Mouse (Mus musculus): ENCODE results near the gene Hsf5. TPM values are rescaled to one million over a fixed set of nuclear protein-coding genes. Genes with fewer than 3 reads are reported as not detected.

Gene Hsf5
- polyA plus RNA-seq, 1 experiment from 2014 or later: 0.41 TPM

GRCm38 (mm10) chr11:87665658-87666057 is 48.7 kb downstream of the Hsf5 start:
- Histone ChIP-seq H3K4me2 (peak overlapping the region; percentile 47), H3K27ac (ENCODE audit: low read depth) (no peak overlapping the region), H3K36me3 (ENCODE audit: insufficient read depth) (no peaks in the 10 kb centered on the region), H3K9ac (peak overlapping the region; percentile 32), H3K4me3 (ENCODE audit: low read depth, low read length) (peak overlapping the region; percentile 46), H3K4me1 (ENCODE audit: insufficient read depth) (no peaks in the 10 kb centered on the region), H3K9me3 (ENCODE audit: low read depth, low read length) (no peaks in the 10 kb centered on the region), H3K27me3 (ENCODE audit: insufficient read depth, low read length) (no peaks in the 10 kb centered on the region)
- ATAC-seq (ENCODE audit: insufficient read depth) (no peak), DNase-seq (no peak)
- 54% methylated on average over 2 of the region's 2 CpGs for WGBS
- TF ChIP-seq CTCF (IDR thresholded peaks at IDR 0.05; ENCODE audit: low read depth): no peak

- Histone ChIP-seq H3K27ac (ENCODE audit: low read depth) (peak overlapping the region; percentile 26; the same call in 1 of the 2 replicates), H3K4me1 (ENCODE audit: insufficient read depth) (no peaks in the 10 kb centered on the region), H3K27me3 (ENCODE audit: insufficient read depth, low read length) (no peaks in the 10 kb centered on the region), H3K9ac (peak overlapping the region; percentile 32), H3K36me3 (ENCODE audit: insufficient read depth) (no peaks in the 10 kb centered on the region), H3K4me3 (ENCODE audit: low read depth, low read length) (peak overlapping the region; percentile 46), H3K9me3 (ENCODE audit: low read depth, low read length) (no peaks in the 10 kb centered on the region), H3K4me2 (peak overlapping the region; percentile 47)
- WGBS: 57% methylated on average over 12 of the region's 12 CpGs
- no peak for DNase-seq
- TF ChIP-seq CTCF (IDR thresholded peaks at IDR 0.05; ENCODE audit: low read depth): no peak
- ATAC-seq (ENCODE audit: insufficient read depth): no peak
Observed at GRCm38 (mm10) chr11:87666256-87667035, 49.5 kb downstream of the Hsf5 start.

DNA sequence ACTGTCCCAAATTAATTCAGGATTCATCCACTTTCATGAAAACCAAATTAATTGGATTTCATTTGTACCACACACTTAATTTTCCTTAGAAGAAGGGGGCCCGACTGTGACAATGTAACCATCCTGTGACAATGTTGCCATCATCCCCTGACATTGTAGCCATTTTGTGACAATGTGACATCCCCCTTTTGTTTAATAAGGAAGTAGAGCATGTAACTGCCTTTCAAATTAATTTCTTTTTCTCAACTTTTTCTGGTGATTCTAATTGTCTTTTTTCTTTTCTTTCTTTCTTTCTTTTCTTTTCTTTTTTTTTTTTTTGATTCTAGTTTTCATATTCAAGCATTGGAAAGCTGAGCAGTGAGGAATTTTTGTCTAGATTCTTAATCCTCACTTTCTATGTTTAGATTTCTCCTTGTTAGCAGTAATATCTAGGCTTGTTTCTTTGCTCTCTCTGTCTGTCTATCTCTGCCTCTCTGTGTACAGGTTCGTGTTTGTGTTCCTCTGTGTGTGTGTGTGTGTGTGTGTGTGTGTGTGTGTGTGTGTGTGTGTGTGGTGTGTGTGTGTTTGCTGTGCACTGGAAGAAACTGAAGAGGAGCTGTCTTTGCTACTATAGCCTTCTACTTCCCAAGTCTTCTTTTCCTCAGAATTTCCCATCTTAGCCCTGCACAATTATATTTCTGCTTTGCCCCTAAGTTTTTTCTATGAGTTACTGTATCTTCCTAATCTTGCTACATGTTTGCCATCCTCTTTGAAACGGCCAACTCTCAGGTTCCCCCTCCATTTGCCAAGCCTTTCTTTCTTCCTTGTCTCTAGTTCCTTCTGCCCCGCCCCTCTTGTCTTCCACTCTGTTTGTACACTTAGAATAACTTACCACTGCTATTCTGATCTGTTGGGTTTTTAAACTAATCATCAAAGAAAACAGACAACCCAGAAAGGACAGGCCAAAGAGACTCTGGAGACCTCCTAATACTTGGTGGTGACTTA is 50.4 kb downstream of the Hsf5 start:
- H3K27ac ChIP-seq (ENCODE audit: low read depth): peak overlapping the region; percentile 36; the same call in 1 of the 2 replicates
- no peak for TF ChIP-seq CTCF (IDR thresholded peaks at IDR 0.05; ENCODE audit: low read depth)
- H3K27me3 ChIP-seq (ENCODE audit: insufficient read depth, low read length): no peaks in the 10 kb centered on the region
- H3K4me3 ChIP-seq (ENCODE audit: low read depth, low read length): peak overlapping the region; percentile 46
- H3K36me3 ChIP-seq (ENCODE audit: insufficient read depth): no peaks in the 10 kb centered on the region
- peak overlapping the region; percentile 26; the same call in 1 of the 2 replicates for H3K9ac ChIP-seq
- H3K4me1 ChIP-seq (ENCODE audit: insufficient read depth): no peaks in the 10 kb centered on the region
- no peak for DNase-seq
- no peaks in the 10 kb centered on the region for H3K9me3 ChIP-seq (ENCODE audit: low read depth, low read length)
- 36% methylated on average over 4 of the region's 4 CpGs for WGBS
- ATAC-seq (ENCODE audit: insufficient read depth): no peak
- peak overlapping the region; percentile 47 for H3K4me2 ChIP-seq

DNA sequence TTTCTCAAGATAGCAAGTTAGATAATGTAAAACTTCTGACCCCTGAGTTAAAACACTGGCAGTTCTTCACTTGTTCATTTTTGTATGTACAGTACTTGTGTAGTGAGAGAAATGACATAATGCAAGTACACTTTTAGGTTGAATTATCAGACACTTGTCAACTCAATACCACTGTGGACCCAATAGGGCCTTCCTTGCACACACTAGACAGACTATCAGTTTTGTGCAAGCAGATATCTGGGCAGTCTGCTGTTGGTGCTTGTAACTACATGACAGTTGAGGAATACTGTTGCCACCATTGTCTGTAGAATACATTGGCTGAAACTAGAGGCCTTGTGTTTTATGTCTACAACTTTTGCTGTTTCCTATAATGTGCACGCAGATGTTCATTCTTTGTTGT is 56.3 kb downstream of the Hsf5 start:
- H3K9ac ChIP-seq: no peak overlapping the region
- WGBS: 96% methylated on average over 1 of the region's 1 CpGs
- ATAC-seq (ENCODE audit: insufficient read depth) (no peak), DNase-seq (no peak)
- no peaks in the 10 kb centered on the region for H3K4me1 ChIP-seq (ENCODE audit: insufficient read depth)
- no peak overlapping the region for H3K27ac ChIP-seq (ENCODE audit: low read depth)
- H3K9me3 ChIP-seq (ENCODE audit: low read depth, low read length): no peaks in the 10 kb centered on the region
- H3K36me3 ChIP-seq (ENCODE audit: insufficient read depth): no peaks in the 10 kb centered on the region
- H3K4me3 ChIP-seq (ENCODE audit: low read depth, low read length): no peak overlapping the region
- no peaks in the 10 kb centered on the region for H3K27me3 ChIP-seq (ENCODE audit: insufficient read depth, low read length)
- H3K4me2 ChIP-seq: no peak overlapping the region
- no peak for TF ChIP-seq CTCF (IDR thresholded peaks at IDR 0.05; ENCODE audit: low read depth)

DNA sequence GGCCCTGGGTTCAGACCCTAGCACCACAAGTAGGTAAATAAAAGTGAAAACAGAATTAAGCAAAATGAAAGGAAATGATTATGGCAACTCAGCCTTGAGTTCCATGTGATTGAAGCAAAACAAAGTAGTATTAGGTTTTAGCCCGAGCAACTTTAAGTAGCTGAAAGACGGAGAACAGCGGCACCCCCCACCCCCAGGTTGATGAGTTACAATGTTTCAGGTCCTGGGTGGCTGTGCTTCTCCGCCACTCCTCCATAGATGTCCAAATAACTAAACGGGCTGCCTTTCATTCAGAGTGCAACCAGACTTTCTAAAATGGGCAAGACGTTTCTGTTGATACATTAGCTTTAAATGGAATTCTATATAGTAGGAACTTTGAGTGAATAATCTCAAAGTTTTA is 58.6 kb downstream of the Hsf5 start:
- H3K4me1 ChIP-seq (ENCODE audit: insufficient read depth): no peaks in the 10 kb centered on the region
- no peak overlapping the region for H3K9ac ChIP-seq
- no peak for TF ChIP-seq CTCF (IDR thresholded peaks at IDR 0.05; ENCODE audit: low read depth)
- no peak overlapping the region for H3K27ac ChIP-seq (ENCODE audit: low read depth)
- no peak for DNase-seq
- H3K27me3 ChIP-seq (ENCODE audit: insufficient read depth, low read length): no peaks in the 10 kb centered on the region
- no peak overlapping the region for H3K4me3 ChIP-seq (ENCODE audit: low read depth, low read length)
- H3K4me2 ChIP-seq: no peak overlapping the region
- WGBS: 88% methylated on average over 6 of the region's 6 CpGs
- H3K36me3 ChIP-seq (ENCODE audit: insufficient read depth): no peaks in the 10 kb centered on the region
- ATAC-seq (ENCODE audit: insufficient read depth): no peak
- no peaks in the 10 kb centered on the region for H3K9me3 ChIP-seq (ENCODE audit: low read depth, low read length)

DNA sequence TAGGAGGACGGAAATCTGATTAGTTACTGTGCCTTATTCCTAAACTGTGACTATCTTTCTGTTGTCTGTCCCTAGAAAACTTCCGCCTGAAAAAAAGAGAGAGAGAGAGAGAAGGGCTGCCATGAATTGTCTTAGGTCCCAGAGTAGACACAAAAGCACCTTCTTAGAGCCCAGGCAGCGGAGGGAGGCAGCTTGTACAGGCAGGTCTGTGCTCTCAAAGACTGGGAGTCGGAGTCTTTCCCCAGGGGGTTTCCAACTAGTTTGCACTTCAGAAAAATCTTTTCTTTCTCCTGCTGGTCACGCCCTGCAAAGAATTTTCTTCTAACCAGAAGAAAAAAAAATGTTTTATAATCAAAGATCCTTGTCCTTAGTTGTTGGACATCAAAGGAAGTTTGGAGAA is 60.8 kb downstream of the Hsf5 start:
- H3K27me3 ChIP-seq (ENCODE audit: insufficient read depth, low read length): no peaks in the 10 kb centered on the region
- DNase-seq (no peak), ATAC-seq (ENCODE audit: insufficient read depth) (no peak)
- H3K4me3 ChIP-seq (ENCODE audit: low read depth, low read length): no peak overlapping the region
- TF ChIP-seq CTCF (IDR thresholded peaks at IDR 0.05; ENCODE audit: low read depth): no peak
- H3K4me1 ChIP-seq (ENCODE audit: insufficient read depth): no peaks in the 10 kb centered on the region
- H3K9me3 ChIP-seq (ENCODE audit: low read depth, low read length): no peaks in the 10 kb centered on the region
- H3K27ac ChIP-seq (ENCODE audit: low read depth): peak overlapping the region; percentile 1; the same call in 1 of the 2 replicates
- no peak overlapping the region for H3K9ac ChIP-seq
- H3K36me3 ChIP-seq (ENCODE audit: insufficient read depth): no peaks in the 10 kb centered on the region
- 45% methylated on average over 5 of the region's 5 CpGs for WGBS
- H3K4me2 ChIP-seq: no peak overlapping the region

DNA sequence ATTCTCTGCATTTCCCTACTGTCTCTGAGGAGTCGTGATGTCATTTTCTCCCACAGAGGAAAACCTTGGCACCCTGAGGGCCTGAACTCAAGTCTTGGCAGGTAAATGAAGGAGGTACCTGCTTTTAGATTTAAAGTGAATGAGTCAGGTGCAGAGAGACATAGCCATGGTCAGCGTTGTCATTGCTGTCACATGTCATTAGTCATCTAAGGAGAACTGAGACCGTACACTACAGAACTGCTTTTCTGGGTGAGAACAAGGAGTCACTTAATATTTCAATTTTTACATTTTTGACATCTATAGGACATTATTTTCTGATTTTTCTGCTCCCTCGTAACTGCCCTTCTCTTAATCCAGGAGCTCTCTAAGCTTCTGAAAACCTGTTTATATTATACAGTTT is 61.6 kb downstream of the Hsf5 start:
- 59% methylated on average over 4 of the region's 4 CpGs for WGBS
- DNase-seq (no peak), ATAC-seq (ENCODE audit: insufficient read depth) (no peak)
- Histone ChIP-seq H3K4me2 (no peak overlapping the region), H3K9ac (no peak overlapping the region), H3K27me3 (ENCODE audit: insufficient read depth, low read length) (no peaks in the 10 kb centered on the region), H3K36me3 (ENCODE audit: insufficient read depth) (no peaks in the 10 kb centered on the region), H3K27ac (ENCODE audit: low read depth) (peak overlapping the region; percentile 52; the same call in 1 of the 2 replicates), H3K4me1 (ENCODE audit: insufficient read depth) (no peaks in the 10 kb centered on the region), H3K9me3 (ENCODE audit: low read depth, low read length) (no peaks in the 10 kb centered on the region), H3K4me3 (ENCODE audit: low read depth, low read length) (no peak overlapping the region)
- TF ChIP-seq CTCF (IDR thresholded peaks at IDR 0.05; ENCODE audit: low read depth): no peak
